Mouse (Mus musculus) heart, adult 18-20 months (tissue): ENCODE results near the gene Olfr667. TPM values are rescaled to one million over a fixed set of nuclear protein-coding genes. Genes with fewer than 3 reads are reported as not detected.
"Not testable (repeated sequence)": the region's sequence is repeated elsewhere in the genome, so short reads cannot be mapped to it uniquely, and the experiment has no call there.

Source experiments
- DNase-seq, 2 experiments: peaks; one replicate each; pipeline ENCODE4 v3.0.0; 2021 to 2022; ENCODE audit warnings: mixed read lengths in 1 of 2
- long read RNA-seq, 2 experiments: library from polyadenylated mRNA; stranded (forward); transcript quantifications; one replicate each; pipeline ENCODE4 v2.0.0; 2021
- total RNA-seq, 2 experiments: library from RNA; stranded (reverse); gene quantifications; 2 replicates each; pipeline ENCODE4 v1.2.3; 2021

The Olfr667 gene
- total RNA-seq: not detected
- long read RNA-seq, experiment 1: 0 reads
- long read RNA-seq, experiment 2: 0 reads

DNA sequence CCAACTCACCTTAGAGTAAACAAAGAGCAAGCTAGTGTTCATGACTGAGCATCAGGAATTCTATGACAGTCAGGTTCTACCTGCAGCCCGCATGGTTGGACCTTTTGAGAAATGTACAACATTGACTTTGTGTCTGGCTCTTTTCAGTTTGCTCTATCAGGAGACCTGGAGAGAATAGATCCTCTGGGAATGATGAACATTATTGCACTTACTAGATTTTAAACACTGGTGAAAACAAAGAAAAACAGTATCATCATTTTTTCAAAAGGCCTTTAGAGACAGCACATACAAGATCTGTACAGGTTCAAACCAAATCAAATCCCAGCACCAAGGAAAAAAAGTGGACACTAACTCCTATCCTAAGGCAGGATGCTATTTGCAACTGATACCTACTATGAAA is at the start of gene Olfr667:
Gene Olfr667 (minus strand): TSS at position 101 of the 400 bp plus-strand sequence.
- DNase-seq: no peak

DNA sequence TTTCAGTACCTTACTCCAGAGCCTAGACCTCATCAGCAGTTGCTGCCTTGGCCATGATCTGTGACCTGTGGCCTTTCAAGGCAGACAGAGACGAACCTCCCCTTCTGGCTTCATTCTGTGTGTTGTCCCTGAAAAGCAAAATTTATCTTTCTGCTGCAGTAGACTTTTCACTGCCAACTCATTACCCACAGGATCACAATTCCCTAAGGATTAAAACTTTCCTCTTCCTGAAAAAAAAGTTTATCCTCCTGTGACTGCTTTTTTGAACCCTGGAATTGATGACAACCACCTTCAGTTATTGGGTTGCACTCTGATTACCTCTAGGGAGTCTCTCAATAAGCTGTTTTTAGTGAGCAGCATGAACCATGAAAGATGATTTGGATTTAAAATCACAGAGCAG is 41.2 kb upstream of the Olfr667 start, which contains the start of gene Olfr670:
Gene Olfr670 (minus strand): TSS at position 101 of the 400 bp plus-strand sequence.
- no peak for DNase-seq

DNA sequence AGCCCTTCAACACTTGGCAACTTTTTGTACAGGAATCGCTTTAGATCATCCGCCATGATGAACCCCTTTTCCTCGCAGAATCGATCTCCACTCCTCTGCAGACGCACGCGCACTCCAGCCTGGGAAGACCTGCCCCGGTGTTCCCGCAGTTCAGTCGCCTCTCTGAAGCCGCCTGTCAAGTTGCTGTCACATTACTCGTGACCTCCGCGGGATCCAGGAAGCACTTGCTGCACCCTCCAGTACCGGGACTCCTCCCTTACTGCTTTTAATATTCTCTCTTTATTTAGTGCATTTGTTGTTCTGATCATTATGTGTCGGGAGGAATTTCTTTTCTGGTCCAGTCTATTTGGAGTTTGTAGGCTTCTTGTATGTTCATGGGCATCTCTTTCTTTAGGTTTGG is 29.0 kb upstream of the Olfr667 start:
- DNase-seq: not testable (repeated sequence)

DNA sequence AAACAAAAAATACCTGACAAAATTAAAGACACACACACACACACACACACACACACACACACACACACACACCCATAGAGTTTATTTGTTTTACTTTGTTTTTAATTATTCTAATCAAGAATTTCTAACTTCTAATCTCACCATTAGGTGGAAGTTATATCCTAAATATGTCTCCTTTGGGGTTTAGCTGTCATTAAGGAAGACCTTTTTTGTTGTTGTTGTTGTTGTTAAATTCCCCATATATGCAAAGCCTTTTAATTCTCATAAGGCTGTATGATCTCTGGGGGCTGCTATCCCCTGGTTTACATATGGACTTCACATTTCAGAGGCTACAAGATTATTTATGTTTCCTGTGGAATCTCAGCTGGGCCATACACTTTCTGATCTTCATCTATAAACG is 12.7 kb upstream of the Olfr667 start, which contains the start of gene Olfr669:
Gene Olfr669 (plus strand): TSS at position 301 of the 400 bp plus-strand sequence.
- no peak for DNase-seq

DNA sequence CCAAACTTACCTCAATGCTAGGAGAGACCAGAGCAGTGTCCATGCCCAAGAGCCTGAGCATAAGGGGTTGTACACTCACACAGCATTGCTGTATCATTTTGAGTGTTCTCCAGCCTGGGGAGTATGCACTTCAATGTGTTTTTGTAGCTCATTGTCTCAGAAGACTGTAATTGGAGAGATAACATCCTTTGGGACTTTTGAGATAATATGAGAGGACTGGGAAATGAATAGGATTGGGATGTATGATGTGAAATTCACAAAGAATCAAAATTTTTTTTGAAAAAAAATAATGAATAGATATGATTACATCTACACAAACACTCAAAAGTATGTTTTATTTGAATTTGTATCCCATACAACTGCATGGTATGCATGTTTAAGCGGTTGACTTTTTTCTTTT is 6.7 kb upstream of the Olfr667 start, which contains the start of gene Olfr668:
Gene Olfr668 (minus strand): TSS at position 101 of the 400 bp plus-strand sequence.
- no peak for DNase-seq

DNA sequence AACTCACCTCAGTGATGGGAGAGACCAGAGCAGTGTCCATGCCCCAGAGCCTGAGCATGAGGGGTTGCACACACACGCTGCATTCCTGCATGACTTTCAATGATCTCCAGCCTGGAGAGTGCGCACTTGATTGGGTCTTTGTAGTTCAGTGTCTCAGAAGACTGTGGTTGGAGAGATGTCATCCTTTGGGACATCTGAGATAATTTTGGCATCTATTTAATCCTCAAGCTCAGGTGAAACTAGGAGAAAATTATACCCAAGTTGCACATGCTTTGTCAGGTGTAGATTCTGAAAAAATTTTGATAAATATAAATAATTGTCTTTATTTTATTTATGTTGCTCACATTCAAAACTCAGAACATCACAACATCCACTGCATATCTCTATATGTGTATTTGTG is 25.4 kb downstream of the Olfr667 start, which contains the start of gene Olfr666:
Gene Olfr666 (minus strand): TSS at position 101 of the 400 bp plus-strand sequence.
- no peak for DNase-seq

DNA sequence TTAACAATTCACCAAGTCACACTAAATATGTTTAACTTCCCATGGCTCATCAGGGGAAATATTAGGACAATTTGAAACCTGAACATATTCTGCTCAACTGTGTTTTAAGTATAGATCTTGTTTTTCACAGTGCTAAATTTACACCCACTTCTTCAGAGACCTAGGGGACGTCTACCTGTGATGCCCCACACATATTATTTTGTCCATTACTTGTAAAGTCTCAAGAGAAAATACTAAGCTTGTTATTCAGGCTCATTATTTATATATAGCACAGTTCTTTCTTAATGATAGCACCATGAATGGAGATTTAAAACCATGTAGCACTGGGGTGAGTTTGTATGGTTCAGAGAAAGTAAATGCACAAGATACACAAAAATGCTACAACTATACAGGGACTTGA is 43.6 kb downstream of the Olfr667 start, which contains the start of gene Olfr665:
Gene Olfr665 (plus strand): TSS at position 301 of the 400 bp plus-strand sequence.
- DNase-seq: no peak

Other genes with a start within 250 kb of the Olfr667 start
- gene Olfr661, start 235.0 kb downstream of the Olfr667 start, total RNA-seq: not detected
- not detected for gene Usp17le, start 144.0 kb downstream of the Olfr667 start, total RNA-seq
- gene Usp17lb, start 78.9 kb downstream of the Olfr667 start, total RNA-seq: not detected
- gene Usp17la, start 64.5 kb downstream of the Olfr667 start, total RNA-seq: not detected
- not detected for gene Olfr665, start 43.5 kb downstream of the Olfr667 start, total RNA-seq
- gene Olfr666, start 25.5 kb downstream of the Olfr667 start, total RNA-seq: not detected
- gene Olfr668, start 6.6 kb upstream of the Olfr667 start, total RNA-seq: not detected
- not detected for gene Olfr669, start 12.8 kb upstream of the Olfr667 start, total RNA-seq
- gene Olfr670, start 41.1 kb upstream of the Olfr667 start, total RNA-seq: not detected
- gene Olfr671, start 57.6 kb upstream of the Olfr667 start, total RNA-seq: not detected
- not detected for gene Olfr672, start 80.5 kb upstream of the Olfr667 start, total RNA-seq
- gene Olfr675, start 107.0 kb upstream of the Olfr667 start, total RNA-seq: not detected
- not detected for gene Olfr676, start 111.2 kb upstream of the Olfr667 start, total RNA-seq
- not detected for gene Olfr677, start 129.9 kb upstream of the Olfr667 start, total RNA-seq
- not detected for gene Olfr678, start 143.0 kb upstream of the Olfr667 start, total RNA-seq
- gene Olfr679, start 159.7 kb upstream of the Olfr667 start, total RNA-seq: not detected
- gene Olfr680-ps1, start 171.3 kb upstream of the Olfr667 start, total RNA-seq: not detected
- not detected for gene Olfr681, start 195.4 kb upstream of the Olfr667 start, total RNA-seq
- gene Olfr683, start 225.5 kb upstream of the Olfr667 start, total RNA-seq: not detected
- gene Olfr684, start 242.2 kb upstream of the Olfr667 start, total RNA-seq: not detected